Mouse (Mus musculus): ENCODE data around the gene Clec11a. TPM values are rescaled to one million over a fixed set of nuclear protein-coding genes. Genes with fewer than 3 reads are reported as not detected.

Gene Clec11a
- polyA plus RNA-seq, 1 experiment from 2014 or later, result 2.2 TPM

GRCm38 (mm10) chr7:44340226-44340625, 33.5 kb upstream of the Clec11a start:
- Histone ChIP-seq H3K27ac (replicated peaks) (no peak overlapping the region), H3K36me3 (peaks cover 9% of the 10 kb centered on the region; the same call in 1 of the 2 replicates), H3K4me1 (peaks cover 34% of the 10 kb centered on the region), H3K4me3 (no peak overlapping the region), H3K9me3 (replicated peaks) (no peaks in the 10 kb centered on the region), H3K27me3 (ENCODE audit: low read depth, poor library complexity, severe bottlenecking) (peaks cover 89% of the 10 kb centered on the region)
- WGBS, result 78% methylated on average over 6 of the region's 6 CpGs
- no peak for DNase-seq (ENCODE audit: low spot score)

DNA sequence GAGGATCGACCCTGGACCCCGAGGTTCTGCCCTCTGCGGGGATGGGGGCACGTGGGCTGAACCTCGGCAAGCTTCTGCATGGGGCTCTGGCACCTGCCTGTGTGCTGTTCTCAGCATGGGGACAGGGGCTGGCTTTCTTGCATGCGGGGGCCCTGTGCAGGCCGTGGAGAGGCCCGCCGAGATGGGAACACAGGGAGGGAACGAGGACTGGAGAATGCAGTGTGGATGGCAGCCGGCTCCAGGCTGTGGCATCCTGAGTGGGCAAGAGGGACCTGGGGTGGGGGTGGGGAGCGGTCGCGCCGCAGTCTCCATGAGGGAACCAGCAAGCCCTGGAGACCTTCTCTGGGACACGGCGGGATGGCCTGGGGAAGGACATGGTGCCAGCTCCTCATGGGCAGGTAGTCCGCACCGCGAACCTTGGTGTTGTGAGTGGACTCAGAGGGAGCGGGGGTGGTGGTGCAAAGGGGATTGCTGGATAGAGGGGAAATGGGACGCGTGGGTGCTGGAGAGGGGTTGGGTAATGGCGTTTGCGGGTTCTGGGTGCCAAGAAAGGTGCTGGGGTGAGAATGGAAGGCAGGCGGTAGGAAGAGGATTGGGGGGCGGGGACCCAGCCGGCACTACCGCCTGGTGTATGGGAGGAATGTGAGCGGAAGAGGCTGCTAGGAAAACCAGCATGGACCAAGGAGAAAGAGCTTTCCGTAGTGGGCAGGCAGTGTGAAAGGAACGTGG, 30.6 kb upstream of the Clec11a start:
- Histone ChIP-seq H3K9me3 (replicated peaks) (no peaks in the 10 kb centered on the region), H3K27me3 (ENCODE audit: low read depth, poor library complexity, severe bottlenecking) (peaks cover 92% of the 10 kb centered on the region), H3K36me3 (no peaks in the 10 kb centered on the region), H3K4me3 (peak overlapping the region; percentile 65), H3K4me1 (peaks cover 25% of the 10 kb centered on the region), H3K27ac (replicated peaks) (no peak overlapping the region)
- 4% methylated on average over 32 of the region's 32 CpGs for WGBS
- DNase-seq (ENCODE audit: low spot score), result no peak

GRCm38 (mm10) chr7:44336046-44337021, 29.6 kb upstream of the Clec11a start:
- H3K4me3 ChIP-seq, result peak overlapping the region; percentile 65
- no peaks in the 10 kb centered on the region for H3K9me3 ChIP-seq (replicated peaks)
- H3K36me3 ChIP-seq, result no peaks in the 10 kb centered on the region
- 2% methylated on average over 52 of the region's 54 CpGs for WGBS
- DNase-seq (ENCODE audit: low spot score), result peak; percentile 21
- peaks cover 25% of the 10 kb centered on the region for H3K4me1 ChIP-seq
- peaks cover 84% of the 10 kb centered on the region for H3K27me3 ChIP-seq (ENCODE audit: low read depth, poor library complexity, severe bottlenecking)
- H3K27ac ChIP-seq (replicated peaks), result peak overlapping the region; percentile 70

- Histone ChIP-seq H3K4me1 (peaks cover 25% of the 10 kb centered on the region), H3K4me3 (peak overlapping the region; percentile 65), H3K36me3 (no peaks in the 10 kb centered on the region), H3K27me3 (ENCODE audit: low read depth, poor library complexity, severe bottlenecking) (peaks cover 73% of the 10 kb centered on the region), H3K27ac (replicated peaks) (peak overlapping the region; percentile 70), H3K9me3 (replicated peaks) (no peaks in the 10 kb centered on the region)
- DNase-seq (ENCODE audit: low spot score), result peak; percentile 64
- 4% methylated on average over 30 of the region's 40 CpGs for WGBS
These were observed 28.6 kb upstream of the Clec11a start for GRCm38 (mm10) chr7:44335031-44335878.

DNA sequence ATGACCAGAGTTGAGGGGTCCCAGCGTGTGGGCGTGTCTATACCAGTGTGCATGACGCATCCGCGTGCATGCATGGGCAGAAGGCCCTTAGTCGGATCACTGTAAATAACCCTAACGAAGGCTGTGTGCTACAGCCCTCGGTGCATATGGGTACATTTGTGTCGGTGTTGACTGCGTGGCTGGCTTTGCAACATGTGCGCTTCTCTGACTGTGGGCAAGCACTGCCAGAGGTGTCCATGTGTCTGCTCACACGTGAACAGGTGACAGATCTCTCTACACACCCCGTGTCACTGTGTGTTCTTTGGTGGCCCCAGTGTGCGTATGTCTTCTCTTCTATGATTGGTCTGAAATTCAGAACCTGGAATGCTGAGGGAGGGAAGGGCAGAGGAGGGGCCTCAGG, 27.4 kb upstream of the Clec11a start:
- no peak overlapping the region for H3K27ac ChIP-seq (replicated peaks)
- H3K9me3 ChIP-seq (replicated peaks), result no peaks in the 10 kb centered on the region
- no peak overlapping the region for H3K4me3 ChIP-seq
- peaks cover 25% of the 10 kb centered on the region for H3K4me1 ChIP-seq
- H3K36me3 ChIP-seq, result no peaks in the 10 kb centered on the region
- 73% methylated on average over 14 of the region's 14 CpGs for WGBS
- H3K27me3 ChIP-seq (ENCODE audit: low read depth, poor library complexity, severe bottlenecking), result peaks cover 62% of the 10 kb centered on the region
- DNase-seq (ENCODE audit: low spot score), result no peak

DNA sequence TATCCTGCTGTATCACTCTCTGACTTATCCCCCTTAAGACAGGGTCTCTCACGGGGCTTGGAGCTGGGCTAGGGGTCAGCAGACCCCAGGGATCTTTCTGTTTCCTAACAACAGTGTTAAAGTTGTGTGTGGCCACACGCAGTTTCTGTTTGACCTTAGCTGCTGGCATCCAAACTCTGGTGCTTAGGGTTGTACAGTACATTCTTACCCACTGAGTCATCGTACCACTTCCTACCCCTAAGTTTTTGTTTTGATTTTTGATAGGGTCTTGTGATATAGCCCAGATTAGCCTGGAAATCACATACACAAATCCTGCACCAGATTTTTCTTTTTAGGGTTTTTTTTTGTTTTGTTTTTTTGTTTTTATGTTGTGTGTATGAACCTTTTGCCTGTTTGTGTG, 25.6 kb upstream of the Clec11a start:
- H3K27me3 ChIP-seq (ENCODE audit: low read depth, poor library complexity, severe bottlenecking), result peaks cover 44% of the 10 kb centered on the region

DNA sequence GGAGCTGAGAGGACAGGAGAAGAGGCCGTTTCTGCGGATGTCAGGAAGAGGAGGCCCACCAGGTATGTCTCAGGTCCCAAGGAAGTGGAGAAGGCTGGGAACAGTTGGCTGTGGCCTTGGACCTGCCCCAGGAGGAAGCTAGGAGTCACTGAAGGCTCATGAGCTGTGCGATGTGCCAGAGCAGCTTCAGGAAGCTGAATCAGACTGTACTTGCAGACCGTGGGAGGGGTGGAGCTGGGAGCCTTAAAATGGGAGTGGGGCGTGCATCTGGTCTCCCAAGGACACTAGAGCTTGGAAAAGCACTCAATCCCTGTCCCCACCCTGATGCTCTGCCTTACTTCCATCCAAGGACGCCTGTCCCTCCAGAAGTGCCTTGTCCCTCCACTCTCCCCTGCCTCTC, 19.9 kb upstream of the Clec11a start:
- no peak overlapping the region; the same call in 1 of the 2 replicates for H3K27ac ChIP-seq (replicated peaks)
- peaks cover 12% of the 10 kb centered on the region; the same call in 1 of the 2 replicates for H3K27me3 ChIP-seq (ENCODE audit: low read depth, poor library complexity, severe bottlenecking)
- 73% methylated on average over 6 of the region's 6 CpGs for WGBS

More for the DNA sequence above, 25.6 kb upstream of the Clec11a start:
- H3K4me3 ChIP-seq, result no peak overlapping the region
- peaks cover 24% of the 10 kb centered on the region for H3K4me1 ChIP-seq
- no peaks in the 10 kb centered on the region for H3K36me3 ChIP-seq
- no peak for DNase-seq (ENCODE audit: low spot score)
- H3K9me3 ChIP-seq (replicated peaks), result no peaks in the 10 kb centered on the region
- H3K27ac ChIP-seq (replicated peaks), result no peak overlapping the region
- 72% methylated on average over 3 of the region's 3 CpGs for WGBS

GRCm38 (mm10) chr7:44322290-44322689, 15.6 kb upstream of the Clec11a start:
- Histone ChIP-seq H3K27me3 (ENCODE audit: low read depth, poor library complexity, severe bottlenecking) (peaks cover 16% of the 10 kb centered on the region; the same call in 1 of the 2 replicates), H3K27ac (replicated peaks) (no peak overlapping the region), H3K4me1 (peaks cover 9% of the 10 kb centered on the region), H3K9me3 (replicated peaks) (no peaks in the 10 kb centered on the region), H3K4me3 (no peak overlapping the region), H3K36me3 (peaks cover 35% of the 10 kb centered on the region)
- DNase-seq (ENCODE audit: low spot score), result no peak
- WGBS, result 96% methylated on average over 1 of the region's 1 CpGs

More for the DNA sequence above, 19.9 kb upstream of the Clec11a start:
- Histone ChIP-seq H3K9me3 (replicated peaks) (no peaks in the 10 kb centered on the region), H3K36me3 (peaks cover 7% of the 10 kb centered on the region; the same call in 1 of the 2 replicates), H3K4me1 (peaks cover 11% of the 10 kb centered on the region), H3K4me3 (no peak overlapping the region)
- no peak for DNase-seq (ENCODE audit: low spot score)

GRCm38 (mm10) chr7:44320886-44321285, 14.2 kb upstream of the Clec11a start:
- Histone ChIP-seq H3K27ac (replicated peaks) (no peak overlapping the region), H3K36me3 (peaks cover 38% of the 10 kb centered on the region), H3K9me3 (replicated peaks) (no peaks in the 10 kb centered on the region), H3K4me1 (no peaks in the 10 kb centered on the region), H3K27me3 (ENCODE audit: low read depth, poor library complexity, severe bottlenecking) (peaks cover 6% of the 10 kb centered on the region; the same call in 1 of the 2 replicates), H3K4me3 (no peak overlapping the region)
- 53% methylated on average over 8 of the region's 8 CpGs for WGBS
- no peak for DNase-seq (ENCODE audit: low spot score)

DNA sequence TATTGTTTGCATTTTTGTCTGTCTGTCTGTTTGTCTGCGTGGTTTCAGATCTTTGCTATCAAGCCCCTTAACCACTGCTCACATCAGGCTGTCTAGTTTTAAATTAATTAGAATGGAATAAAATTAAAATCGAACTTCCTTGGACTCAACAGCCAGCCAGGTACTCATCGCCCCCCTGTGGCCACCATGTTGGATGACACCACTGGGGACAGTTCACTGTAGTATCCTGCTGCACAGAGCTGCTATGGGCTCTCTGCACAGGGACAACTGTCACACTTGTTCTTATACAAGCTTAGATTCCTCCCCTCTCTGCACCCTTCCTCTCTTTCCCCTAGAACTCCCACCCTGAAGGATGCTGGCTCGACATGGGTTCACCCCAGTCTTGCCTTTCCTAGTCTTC, 11.2 kb upstream of the Clec11a start:
- H3K27me3 ChIP-seq (ENCODE audit: low read depth, poor library complexity, severe bottlenecking), result peaks cover 7% of the 10 kb centered on the region
- H3K4me1 ChIP-seq, result no peaks in the 10 kb centered on the region
- H3K4me3 ChIP-seq, result no peak overlapping the region
- H3K27ac ChIP-seq (replicated peaks), result no peak overlapping the region
- peak; percentile 28 for DNase-seq (ENCODE audit: low spot score)
- peaks cover 50% of the 10 kb centered on the region for H3K36me3 ChIP-seq
- no peaks in the 10 kb centered on the region for H3K9me3 ChIP-seq (replicated peaks)
- WGBS, result 39% methylated on average over 4 of the region's 4 CpGs

GRCm38 (mm10) chr7:44312484-44312883, 5.8 kb upstream of the Clec11a start:
- no peak for DNase-seq (ENCODE audit: low spot score)
- Histone ChIP-seq H3K4me1 (peaks cover 30% of the 10 kb centered on the region), H3K9me3 (replicated peaks) (no peaks in the 10 kb centered on the region), H3K27ac (replicated peaks) (no peak overlapping the region), H3K36me3 (peaks cover 18% of the 10 kb centered on the region), H3K4me3 (no peak overlapping the region), H3K27me3 (ENCODE audit: low read depth, poor library complexity, severe bottlenecking) (peaks cover 57% of the 10 kb centered on the region)
- 74% methylated on average over 16 of the region's 16 CpGs for WGBS

DNA sequence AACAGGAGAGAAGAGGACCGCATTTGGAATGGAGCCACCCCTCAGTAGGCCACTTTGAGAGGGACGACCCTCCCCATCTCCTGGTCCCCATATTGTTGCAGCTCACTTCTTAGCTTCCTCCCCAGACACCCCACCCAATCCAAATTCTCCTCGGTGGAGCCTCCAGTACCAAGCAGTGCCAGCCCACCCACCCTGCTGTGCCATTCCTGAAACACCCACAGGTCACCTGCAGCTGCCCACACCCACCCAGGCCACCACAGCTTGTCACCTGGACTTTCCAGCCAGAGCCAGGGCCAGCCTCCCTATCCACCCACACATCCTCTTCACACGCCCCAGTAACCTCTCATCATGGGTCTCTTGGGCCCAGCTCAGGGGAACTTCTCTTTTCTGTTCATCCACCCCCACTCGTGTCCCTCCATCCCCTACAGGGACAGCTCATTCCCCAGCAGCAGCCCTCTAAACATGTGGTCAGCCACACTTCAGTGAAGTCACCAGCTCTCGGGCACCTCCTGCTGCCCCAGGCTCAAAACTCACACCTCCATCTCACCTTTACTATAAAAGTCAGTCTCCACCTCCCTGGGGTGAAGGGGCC, 5.1 kb upstream of the Clec11a start:
- Histone ChIP-seq H3K4me1 (peaks cover 32% of the 10 kb centered on the region), H3K4me3 (peak overlapping the region; percentile 70), H3K9me3 (replicated peaks) (no peaks in the 10 kb centered on the region), H3K36me3 (peaks cover 18% of the 10 kb centered on the region), H3K27ac (replicated peaks) (peak overlapping the region; percentile 91), H3K27me3 (ENCODE audit: low read depth, poor library complexity, severe bottlenecking) (peaks cover 64% of the 10 kb centered on the region)
- no peak for DNase-seq (ENCODE audit: low spot score)
- 12% methylated on average over 6 of the region's 6 CpGs for WGBS

All from midbrain, embryonic 10.5 days (tissue).